Mouse (Mus musculus) forebrain, embryonic 12.5 days (tissue): ENCODE measurements around the gene Olfr806. TPM values are rescaled to one million over a fixed set of nuclear protein-coding genes. Genes with fewer than 3 reads are reported as not detected.

ENCODE experiments used
- ATAC-seq: fragments of 200-750 bp; cut with Nextera tagmentation; 2 replicates; pipeline ENCODE4 v1.8.0; 2017; ENCODE audit warnings: moderate TSS enrichment; ENCODE audit not compliant: low FRiP score
- H3K27ac ChIP-seq: fragments of 300-500 bp; sonication (generic); 2 replicates; pipeline ENCODE4 v1.5.1; 2016; ENCODE audit warnings: mild to moderate bottlenecking
- H3K27me3 ChIP-seq: fragments of 300-500 bp; sonication (generic); 2 replicates; pipeline ENCODE4 v1.6.1; 2016; ENCODE audit warnings: mild to moderate bottlenecking
- H3K36me3 ChIP-seq: fragments of 300-500 bp; sonication (generic); replicated peaks from 2 replicates; pipeline ENCODE4 v1.6.1; 2016; ENCODE audit warnings: mild to moderate bottlenecking
- H3K4me1 ChIP-seq: fragments of 300-500 bp; sonication (generic); 2 replicates; pipeline ENCODE4 v1.6.1; 2016
- H3K4me2 ChIP-seq: fragments of 300-500 bp; sonication (generic); 2 replicates; pipeline ENCODE4 v1.6.1; 2016; ENCODE audit warnings: mild to moderate bottlenecking, moderate library complexity
- H3K4me3 ChIP-seq: fragments of 300-500 bp; sonication (generic); replicated peaks from 2 replicates; pipeline ENCODE4 v1.5.1; 2016; ENCODE audit warnings: mild to moderate bottlenecking
- H3K9ac ChIP-seq: fragments of 300-500 bp; sonication (generic); 2 replicates; pipeline ENCODE4 v1.6.1; 2016; ENCODE audit warnings: mild to moderate bottlenecking
- H3K9me3 ChIP-seq: fragments of 300-500 bp; sonication (generic); 2 replicates; pipeline ENCODE4 v1.6.1; 2016
- WGBS: fragments of 180-500 bp; shearing (Covaris S2); methylation state at CpG from one replicate; pipeline ENCODE4 v1.1.7; 2016; 5-methylcytosine and 5-hydroxymethylcytosine counted together
- microRNA-seq: library from miRNA; unstranded; fragments of <30 nt; microRNA quantifications from one replicate; pipeline ENCODE4, GENCODE M21; 2017
- polyA plus RNA-seq: library from polyadenylated mRNA; unstranded; fragments of >200 nt; fragmentation: Nextera tagmentation; extraction: Ambion mirVana; gene quantifications from 2 replicates; pipeline ENCODE4 v1.2.1, GENCODE M21; 2016

Gene Olfr806
- not detected in 2 replicates for polyA plus RNA-seq

GRCm38 (mm10) chr10:129741821-129742220 is at the start of gene Olfr806:
TSS of gene Olfr806 (minus strand) at chr10:129741921.
- no peaks in the 10 kb centered on the region for H3K9me3 ChIP-seq
- no peaks in the 10 kb centered on the region for H3K4me1 ChIP-seq
- no peak within 1 kb of the TSS for H3K4me3 ChIP-seq
- H3K36me3 ChIP-seq: no peaks in the 10 kb centered on the region
- no peak within 1 kb of the TSS for H3K27ac ChIP-seq
- no peak within 1 kb of the TSS for H3K4me2 ChIP-seq
- no peak within 1 kb of the TSS for H3K9ac ChIP-seq
- H3K27me3 ChIP-seq: no peaks in the 10 kb centered on the region
- ATAC-seq: no peak

GRCm38 (mm10) chr10:129778123-129778522 is 36.4 kb upstream of the Olfr806 start:
- Histone ChIP-seq H3K36me3 (no peaks in the 10 kb centered on the region), H3K27me3 (no peaks in the 10 kb centered on the region), H3K9ac (no peak overlapping the region), H3K4me2 (no peak overlapping the region), H3K27ac (no peak overlapping the region), H3K9me3 (no peaks in the 10 kb centered on the region), H3K4me1 (no peaks in the 10 kb centered on the region), H3K4me3 (no peak overlapping the region)
- no peak for ATAC-seq

GRCm38 (mm10) chr10:129774338-129774737 is 32.6 kb upstream of the Olfr806 start, which contains the start of gene Olfr809:
TSS of gene Olfr809 (plus strand) at chr10:129774638.
- no peak within 1 kb of the TSS for H3K9ac ChIP-seq
- no peak within 1 kb of the TSS for H3K4me2 ChIP-seq
- no peaks in the 10 kb centered on the region for H3K36me3 ChIP-seq
- no peaks in the 10 kb centered on the region for H3K4me1 ChIP-seq
- no peaks in the 10 kb centered on the region for H3K9me3 ChIP-seq
- H3K4me3 ChIP-seq: no peak within 1 kb of the TSS
- ATAC-seq: no peak
- no peaks in the 10 kb centered on the region for H3K27me3 ChIP-seq
- no peak within 1 kb of the TSS for H3K27ac ChIP-seq

GRCm38 (mm10) chr10:129765182-129765581 is 23.5 kb upstream of the Olfr806 start, which contains the start of gene Olfr808:
TSS of gene Olfr808 (plus strand) at chr10:129765482.
- H3K9ac ChIP-seq: no peak within 1 kb of the TSS
- H3K27me3 ChIP-seq: no peaks in the 10 kb centered on the region
- WGBS: 89% methylated on average over 1 of the region's 1 CpGs
- H3K9me3 ChIP-seq: no peaks in the 10 kb centered on the region
- no peak within 1 kb of the TSS for H3K4me2 ChIP-seq
- no peaks in the 10 kb centered on the region for H3K36me3 ChIP-seq
- H3K4me3 ChIP-seq: no peak within 1 kb of the TSS
- ATAC-seq: no peak
- H3K27ac ChIP-seq: no peak within 1 kb of the TSS
- no peaks in the 10 kb centered on the region for H3K4me1 ChIP-seq

GRCm38 (mm10) chr10:129757693-129758092 is 16.0 kb upstream of the Olfr806 start, which contains the start of gene Olfr807:
TSS of gene Olfr807 (minus strand) at chr10:129757793.
- Histone ChIP-seq H3K27me3 (no peaks in the 10 kb centered on the region), H3K9me3 (no peaks in the 10 kb centered on the region), H3K9ac (no peak within 1 kb of the TSS), H3K4me3 (no peak within 1 kb of the TSS), H3K4me1 (no peaks in the 10 kb centered on the region), H3K36me3 (no peaks in the 10 kb centered on the region), H3K27ac (no peak within 1 kb of the TSS), H3K4me2 (no peak within 1 kb of the TSS)
- WGBS: 91% methylated on average over 1 of the region's 1 CpGs
- no peak for ATAC-seq

GRCm38 (mm10) chr10:129729275-129729674 is 12.4 kb downstream of the Olfr806 start, which contains the start of gene Olfr805:
TSS of gene Olfr805 (minus strand) at chr10:129729375.
- H3K4me1 ChIP-seq: no peaks in the 10 kb centered on the region
- H3K4me2 ChIP-seq: no peak within 1 kb of the TSS
- H3K27ac ChIP-seq: no peak within 1 kb of the TSS
- no peaks in the 10 kb centered on the region for H3K9me3 ChIP-seq
- WGBS: 92% methylated on average over 2 of the region's 2 CpGs
- H3K4me3 ChIP-seq: no peak within 1 kb of the TSS
- no peak for ATAC-seq
- no peaks in the 10 kb centered on the region for H3K36me3 ChIP-seq
- no peak within 1 kb of the TSS for H3K9ac ChIP-seq
- H3K27me3 ChIP-seq: no peaks in the 10 kb centered on the region

- Histone ChIP-seq H3K4me3 (no peak within 1 kb of the TSS), H3K4me1 (no peaks in the 10 kb centered on the region), H3K27me3 (no peaks in the 10 kb centered on the region), H3K36me3 (no peaks in the 10 kb centered on the region), H3K9ac (no peak within 1 kb of the TSS), H3K4me2 (no peak within 1 kb of the TSS), H3K9me3 (no peaks in the 10 kb centered on the region), H3K27ac (no peak within 1 kb of the TSS)
- ATAC-seq: no peak
These were observed 38.8 kb downstream of the Olfr806 start, which contains the start of gene Olfr804 for GRCm38 (mm10) chr10:129702910-129703309. TSS of gene Olfr804 (plus strand) at chr10:129703210.

- Histone ChIP-seq H3K27ac (no peak within 1 kb of the TSS), H3K27me3 (no peaks in the 10 kb centered on the region), H3K4me2 (no peak within 1 kb of the TSS), H3K4me1 (no peaks in the 10 kb centered on the region), H3K9ac (no peak within 1 kb of the TSS), H3K9me3 (no peaks in the 10 kb centered on the region), H3K4me3 (no peak within 1 kb of the TSS), H3K36me3 (no peaks in the 10 kb centered on the region)
- 89% methylated on average over 2 of the region's 2 CpGs for WGBS
- no peak for ATAC-seq
These were observed 47.5 kb downstream of the Olfr806 start, which contains the start of gene Olfr803 for GRCm38 (mm10) chr10:129694186-129694585. TSS of gene Olfr803 (minus strand) at chr10:129694286.

- H3K9me3 ChIP-seq: no peaks in the 10 kb centered on the region
- 69% methylated on average over 1 of the region's 1 CpGs for WGBS
- H3K27ac ChIP-seq: no peak within 1 kb of the TSS
- H3K4me2 ChIP-seq: no peak within 1 kb of the TSS
- H3K4me3 ChIP-seq: no peak within 1 kb of the TSS
- H3K27me3 ChIP-seq: no peaks in the 10 kb centered on the region
- no peaks in the 10 kb centered on the region for H3K36me3 ChIP-seq
- H3K9ac ChIP-seq: no peak within 1 kb of the TSS
- ATAC-seq: no peak
- H3K4me1 ChIP-seq: no peaks in the 10 kb centered on the region
These were observed 53.7 kb downstream of the Olfr806 start, which contains the start of gene Olfr802 for GRCm38 (mm10) chr10:129688069-129688468. TSS of gene Olfr802 (minus strand) at chr10:129688169.

Small RNA genes within 50 kb of the gene (microRNA-seq; reads per million reads assigned to microRNA genes)
- gene Gm24485: not detected

Other genes with a start within 250 kb of the Olfr806 start
- gene Olfr790, start 243.4 kb downstream of the Olfr806 start, polyA plus RNA-seq: not detected in 2 replicates
- gene Olfr791, start 220.1 kb downstream of the Olfr806 start, polyA plus RNA-seq: not detected in 2 replicates
- not detected in 2 replicates for gene Olfr792, start 202.8 kb downstream of the Olfr806 start, polyA plus RNA-seq
- gene Olfr794, start 174.3 kb downstream of the Olfr806 start, polyA plus RNA-seq: not detected in 2 replicates
- gene Olfr796, start 129.4 kb downstream of the Olfr806 start, polyA plus RNA-seq: not detected in 2 replicates
- not detected in 2 replicates for gene Olfr798, start 114.0 kb downstream of the Olfr806 start, polyA plus RNA-seq
- gene Olfr799, start 104.4 kb downstream of the Olfr806 start, polyA plus RNA-seq: not detected in 2 replicates
- not detected in 2 replicates for gene Olfr800, start 84.2 kb downstream of the Olfr806 start, polyA plus RNA-seq
- not detected in 2 replicates for gene Olfr801, start 68.1 kb downstream of the Olfr806 start, polyA plus RNA-seq
- gene Olfr802, start 53.8 kb downstream of the Olfr806 start, polyA plus RNA-seq: 0.04 TPM in 1 of 2 replicates, not detected in the other
- gene Olfr803, start 47.6 kb downstream of the Olfr806 start, polyA plus RNA-seq: not detected in 2 replicates
- not detected in 2 replicates for gene Olfr804, start 38.7 kb downstream of the Olfr806 start, polyA plus RNA-seq
- gene Olfr805, start 12.5 kb downstream of the Olfr806 start, polyA plus RNA-seq: not detected in 2 replicates
- gene Olfr807, start 15.9 kb upstream of the Olfr806 start, polyA plus RNA-seq: not detected in 2 replicates
- gene Olfr808, start 23.6 kb upstream of the Olfr806 start, polyA plus RNA-seq: 0.06 TPM in 1 of 2 replicates, not detected in the other
- gene Olfr809, start 32.7 kb upstream of the Olfr806 start, polyA plus RNA-seq: not detected in 2 replicates
- gene Olfr810, start 53.0 kb upstream of the Olfr806 start, polyA plus RNA-seq: not detected in 2 replicates
- gene Olfr811, start 62.5 kb upstream of the Olfr806 start, polyA plus RNA-seq: not detected in 2 replicates
- not detected in 2 replicates for gene Olfr812, start 104.2 kb upstream of the Olfr806 start, polyA plus RNA-seq
- not detected in 2 replicates for gene Olfr813, start 113.4 kb upstream of the Olfr806 start, polyA plus RNA-seq
- gene Olfr814, start 137.9 kb upstream of the Olfr806 start, polyA plus RNA-seq: not detected in 2 replicates
- gene Olfr815, start 163.9 kb upstream of the Olfr806 start, polyA plus RNA-seq: not detected in 2 replicates
- not detected in 2 replicates for gene Olfr816, start 173.7 kb upstream of the Olfr806 start, polyA plus RNA-seq
- not detected in 2 replicates for gene Olfr818, start 207.2 kb upstream of the Olfr806 start, polyA plus RNA-seq
- not detected in 2 replicates for gene Olfr819, start 225.3 kb upstream of the Olfr806 start, polyA plus RNA-seq
- not detected in 2 replicates for gene Olfr247, start 234.2 kb upstream of the Olfr806 start, polyA plus RNA-seq
- not detected in 2 replicates for gene Gm10310, start 243.1 kb upstream of the Olfr806 start, polyA plus RNA-seq